ENCODE assay signal across 8 mouse cellular contexts in the genomic region with DNA sequence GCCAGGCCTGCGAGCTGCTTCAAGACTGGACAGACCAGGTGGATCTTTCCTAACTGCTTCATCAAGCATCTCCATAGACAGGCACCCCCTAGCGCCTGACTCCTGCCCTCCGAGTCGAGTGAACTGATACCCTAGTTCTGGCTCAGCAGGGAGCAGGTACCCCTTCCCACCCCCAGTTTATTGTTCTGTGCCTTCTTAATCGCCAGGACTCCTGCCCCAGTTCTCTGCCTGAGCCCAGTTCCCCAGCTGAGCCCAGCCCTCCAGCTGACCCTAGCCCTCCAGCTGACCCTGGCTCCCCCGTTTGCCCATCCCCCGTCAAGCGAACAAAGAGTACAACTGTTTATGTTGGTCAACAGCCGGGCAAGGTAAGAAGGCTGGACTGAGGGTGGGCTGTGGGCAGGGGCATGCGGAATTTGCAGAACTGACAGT. TPM values are rescaled to one million over a fixed set of nuclear protein-coding genes. Genes with fewer than 3 reads are reported as not detected.
A peak's percentile ranks its signal among the peaks of the same experiment; 100 is the strongest.
DNase-seq lines count a peak whose midpoint lies in the region; ATAC-seq and TF ChIP-seq lines count a peak whose summit lies in the region.

No protein-coding gene starts in this region.

- no peaks in the 10 kb centered on the region for H3K9me3 ChIP-seq in liver, embryonic 11.5 days (ENCODE audit: control insufficient read depth, low read length)
- no peaks in the 10 kb centered on the region for H3K9me3 ChIP-seq in stomach, postnatal 0 days (ENCODE audit: control insufficient read depth, low read length)

- ATAC-seq in liver, embryonic 11.5 days (replicated peaks; ENCODE audit: low FRiP score): no peak
- no peak for ATAC-seq in stomach, postnatal 0 days (ENCODE audit: low FRiP score, low TSS enrichment)

- H3K27ac ChIP-seq in liver, embryonic 11.5 days (ENCODE audit: low read depth, low read length): peak overlapping the region; percentile 98
- no peak overlapping the region for H3K27ac ChIP-seq in stomach, postnatal 0 days (replicated peaks)

- peak overlapping the region; percentile 99 for H3K4me3 ChIP-seq in liver, embryonic 11.5 days (ENCODE audit: low read depth, low read length)
- H3K4me3 ChIP-seq in stomach, postnatal 0 days (ENCODE audit: low read depth, low read length): peak overlapping the region; percentile 79

- H3K9ac ChIP-seq in liver, embryonic 11.5 days (ENCODE audit: low read depth, low read length): peak overlapping the region; percentile 99
- H3K9ac ChIP-seq in stomach, postnatal 0 days (ENCODE audit: low read length): peak overlapping the region; percentile 83; the same call in 1 of the 2 replicates

- no peak for TF ChIP-seq EP300 in stomach, postnatal 0 days (optimal IDR thresholded peaks at IDR 0.05)

- H3K4me2 ChIP-seq in liver, embryonic 11.5 days: peak overlapping the region; percentile 87
- peak overlapping the region; percentile 97 for H3K4me2 ChIP-seq in stomach, postnatal 0 days (replicated peaks; ENCODE audit: low read depth)

- DNase-seq in adrenal gland, adult 2 months: peak; percentile 6
- DNase-seq in adrenal gland, adult (ENCODE audit: inconsistent age in 2 of 2, low spot score in 1 of 2): no peak
- DNase-seq in spleen, postnatal 4 days (ENCODE audit: low spot score in 2 of 2): peak; percentile 63 to 77
- DNase-seq in spleen, adult 12 weeks (ENCODE audit: low spot score): no peak
- no peak for DNase-seq in liver, embryonic 11.5 days (ENCODE audit: low spot score)
- DNase-seq in stomach, postnatal 0 days (ENCODE audit: low spot score): no peak
- DNase-seq in adrenal gland, adult 8-10 months: no peak
- no peak for DNase-seq in left cerebral cortex, postnatal 14 days (ENCODE audit: low spot score in 2 of 2)

- 13% methylated on average over 10 of the region's 10 CpGs for WGBS in liver, embryonic 11.5 days
- 14% methylated on average over 10 of the region's 10 CpGs for WGBS in stomach, postnatal 0 days

- TF ChIP-seq CTCF in stomach, postnatal 0 days (IDR thresholded peaks at IDR 0.05; ENCODE audit: low read depth): peak; percentile 45; the same call in 1 of the 2 replicates

- H3K4me1 ChIP-seq in liver, embryonic 11.5 days (replicated peaks; ENCODE audit: control insufficient read depth, insufficient read depth, low read length): peaks cover 43% of the 10 kb centered on the region
- H3K4me1 ChIP-seq in stomach, postnatal 0 days (replicated peaks; ENCODE audit: control insufficient read depth, insufficient read depth): 0 out of 2 replicates have a peak, but pooled peaks cover 6% of the 10 kb centered on the region

- peaks cover 41% of the 10 kb centered on the region for H3K36me3 ChIP-seq in liver, embryonic 11.5 days (ENCODE audit: control insufficient read depth, insufficient read depth, low read length)
- H3K36me3 ChIP-seq in stomach, postnatal 0 days (ENCODE audit: control insufficient read depth, insufficient read depth, low read length): peaks cover 11% of the 10 kb centered on the region

- H3K27me3 ChIP-seq in liver, embryonic 11.5 days (replicated peaks; ENCODE audit: control insufficient read depth, insufficient read depth, low read length): no peaks in the 10 kb centered on the region
- H3K27me3 ChIP-seq in stomach, postnatal 0 days (ENCODE audit: control insufficient read depth, insufficient read depth, low read length): no peaks in the 10 kb centered on the region

- intact Hi-C loops in left cerebral cortex, postnatal 14 days (cut with DNase I): no loop called here

RNA-seq across cellular contexts. Expression of gene Cdt1, which starts 1.1 kb away (rescaled TPM):
- total RNA-seq in adrenal gland, adult 2 months (2021): 1 to 10 TPM; 5.0 to 7.0 TPM
- polyA plus RNA-seq in adrenal gland, adult 2 months (2012; rRNA removed): 19.9 and 22.4 TPM in 2 replicates
- 93.2 and 98.2 TPM in 2 replicates for polyA plus RNA-seq in liver, embryonic 11.5 days (2014; fragmentation: Nextera tagmentation; extraction: Ambion mirVana)
- polyA plus RNA-seq in stomach, postnatal 0 days (2015; fragmentation: Nextera tagmentation; extraction: Ambion mirVana): 11.8 TPM in 2 replicates
- total RNA-seq in adrenal gland, adult 8-10 months (2022): 1 to 10 TPM; 4.8 to 9.9 (median 8.2) TPM
- 1 to 10 TPM; 2.2 to 3.5 TPM for total RNA-seq in left cerebral cortex, postnatal 14 days (2021)

RNA-seq across cellular contexts. Expression of gene Aprt, which starts 7.8 kb away (rescaled TPM):
- total RNA-seq in adrenal gland, adult 2 months (2021): 100 to 1,000 TPM in 1 of 2 experiments, 10 to 100 TPM in 1; 56.2 to 106 TPM
- 161 and 176 TPM in 2 replicates for polyA plus RNA-seq in adrenal gland, adult 2 months (2012; rRNA removed)
- 400 and 425 TPM in 2 replicates for polyA plus RNA-seq in liver, embryonic 11.5 days (2014; fragmentation: Nextera tagmentation; extraction: Ambion mirVana)
- polyA plus RNA-seq in stomach, postnatal 0 days (2015; fragmentation: Nextera tagmentation; extraction: Ambion mirVana): 311 and 314 TPM in 2 replicates
- 100 to 1,000 TPM in 3 of 4 experiments, 10 to 100 TPM in 1; 83.4 to 110 (median 106) TPM for total RNA-seq in adrenal gland, adult 8-10 months (2022)
- total RNA-seq in left cerebral cortex, postnatal 14 days (2021): 10 to 100 TPM; 73.7 to 81.1 TPM

RNA-seq across cellular contexts. Expression of gene Piezo1, which starts 17.8 kb away (rescaled TPM):
- 10 to 100 TPM; 15.1 to 26.4 TPM for total RNA-seq in adrenal gland, adult 2 months (2021)
- 47.5 and 64.7 TPM in 2 replicates for polyA plus RNA-seq in adrenal gland, adult 2 months (2012; rRNA removed)
- polyA plus RNA-seq in liver, embryonic 11.5 days (2014; fragmentation: Nextera tagmentation; extraction: Ambion mirVana): 29.7 and 45.8 TPM in 2 replicates
- 7.0 and 8.2 TPM in 2 replicates for polyA plus RNA-seq in stomach, postnatal 0 days (2015; fragmentation: Nextera tagmentation; extraction: Ambion mirVana)
- 10 to 100 TPM; 13.8 to 25.2 (median 18.5) TPM for total RNA-seq in adrenal gland, adult 8-10 months (2022)
- total RNA-seq in left cerebral cortex, postnatal 14 days (2021): 10 to 100 TPM; 10.1 to 12.2 TPM

RNA-seq across cellular contexts. Expression of gene Galns, which starts 42.4 kb away (rescaled TPM):
- 1 to 10 TPM; 6.0 to 7.8 TPM for total RNA-seq in adrenal gland, adult 2 months (2021)
- polyA plus RNA-seq in adrenal gland, adult 2 months (2012; rRNA removed): 6.8 and 8.0 TPM in 2 replicates
- polyA plus RNA-seq in liver, embryonic 11.5 days (2014; fragmentation: Nextera tagmentation; extraction: Ambion mirVana): 6.5 and 6.6 TPM in 2 replicates
- 8.2 TPM in 2 replicates for polyA plus RNA-seq in stomach, postnatal 0 days (2015; fragmentation: Nextera tagmentation; extraction: Ambion mirVana)
- total RNA-seq in adrenal gland, adult 8-10 months (2022): 10 to 100 TPM in 2 of 4 experiments, 1 to 10 TPM in 2; 6.4 to 11.6 (median 9.1) TPM
- 10 to 100 TPM in 1 of 2 experiments, 1 to 10 TPM in 1; 9.7 to 10.3 TPM for total RNA-seq in left cerebral cortex, postnatal 14 days (2021)

RNA-seq across cellular contexts. Expression of gene Trappc2l, which starts 42.5 kb away (rescaled TPM):
- total RNA-seq in adrenal gland, adult 2 months (2021): 10 to 100 TPM; 53.8 to 55.5 TPM
- polyA plus RNA-seq in adrenal gland, adult 2 months (2012; rRNA removed): 159 and 161 TPM in 2 replicates
- polyA plus RNA-seq in liver, embryonic 11.5 days (2014; fragmentation: Nextera tagmentation; extraction: Ambion mirVana): 40.3 and 44.6 TPM in 2 replicates
- 48.0 and 49.5 TPM in 2 replicates for polyA plus RNA-seq in stomach, postnatal 0 days (2015; fragmentation: Nextera tagmentation; extraction: Ambion mirVana)
- total RNA-seq in adrenal gland, adult 8-10 months (2022): 10 to 100 TPM; 61.7 to 64.9 (median 62.9) TPM
- 10 to 100 TPM; 84.2 to 85.9 TPM for total RNA-seq in left cerebral cortex, postnatal 14 days (2021)

Comparison
In these comparisons a context has a peak if more than half of its experiments do, and no peak if none do; other contexts are left out.
1. DNase-seq: peak in adrenal gland, adult 2 months (single experiment) and spleen, postnatal 4 days (2 of 2); none in adrenal gland, adult (0 of 2), spleen, adult 12 weeks (single experiment), liver, embryonic 11.5 days (single experiment), stomach, postnatal 0 days (single experiment), adrenal gland, adult 8-10 months (single experiment) and left cerebral cortex, postnatal 14 days (0 of 2).